Mouse (Mus musculus) c-Kit-positive CD71-positive TER-119-positive erythroid progenitor cells, embryonic 14.5 days (primary cell): ENCODE results near the gene Slfn5.
"Not testable (repeated sequence)": the region's sequence is repeated elsewhere in the genome, so short reads cannot be mapped to it uniquely, and the experiment has no call there.

Source experiments
- DNase-seq: peaks from one replicate; pipeline ENCODE4 v3.0.0-alpha.2; 2013; ENCODE audit warnings: low spot score

Gene Slfn5

GRCm38 (mm10) chr11:82950736-82951481 lies at the start of gene Slfn5:
Gene Slfn5 (plus strand): TSS chr11:82951349.
- no peak for DNase-seq

GRCm38 (mm10) chr11:82901606-82902310 lies 49.4 kb upstream of the Slfn5 start:
- DNase-seq: no peak

- DNase-seq: no peak
These were observed 46.2 kb upstream of the Slfn5 start for GRCm38 (mm10) chr11:82904952-82905351.

- DNase-seq: no peak
These were observed 45.3 kb upstream of the Slfn5 start for GRCm38 (mm10) chr11:82905816-82906215.

DNA sequence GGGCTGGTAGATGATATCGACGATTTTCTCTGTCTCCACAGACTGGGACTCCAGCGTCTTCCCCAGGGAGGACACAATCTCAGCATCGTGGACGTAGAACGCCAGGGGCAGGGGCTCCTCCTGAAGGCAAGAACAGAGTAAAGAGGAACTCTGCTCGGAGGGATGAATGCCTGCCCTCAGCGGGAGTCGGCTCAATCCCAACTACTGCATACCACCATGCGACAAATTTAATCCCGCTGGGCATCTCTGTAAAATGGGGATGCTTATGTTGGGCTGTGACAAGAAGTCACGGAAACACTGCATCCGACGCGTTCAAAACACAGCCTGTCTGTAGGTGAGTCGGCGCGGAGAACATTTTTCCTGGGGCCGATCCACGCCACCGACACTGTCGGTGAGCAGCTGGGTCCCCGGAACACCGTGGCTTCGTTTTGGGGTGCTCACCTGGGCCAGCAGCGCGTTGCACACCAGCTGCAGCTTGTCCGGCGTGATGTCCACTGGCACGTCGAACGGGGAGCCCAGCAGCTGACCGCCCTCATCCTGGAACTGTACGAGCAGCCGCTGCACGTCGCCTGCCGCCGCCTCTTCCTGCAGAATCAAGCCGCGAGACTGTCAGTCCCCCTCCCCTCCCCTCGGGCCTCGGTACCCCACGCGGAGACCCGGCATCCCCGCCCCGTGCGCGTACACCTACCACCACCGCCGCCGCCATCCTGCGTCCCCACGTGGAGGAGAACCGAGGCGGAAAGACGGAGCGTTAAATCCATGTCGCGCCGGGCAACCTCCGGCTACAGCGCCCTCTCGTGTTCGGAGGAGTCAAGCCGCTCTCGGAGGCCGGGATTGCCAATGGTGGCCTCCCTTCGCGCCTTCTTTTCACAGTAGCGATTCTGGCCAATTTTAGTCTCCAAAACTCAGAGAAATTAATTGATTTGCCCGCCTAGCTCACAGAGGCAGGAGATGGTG lies 43.2 kb upstream of the Slfn5 start, which contains the start of gene Nle1:
Gene Nle1 (minus strand): TSS at position 761 of the 957 bp plus-strand sequence.
- peak; percentile 90 for DNase-seq

GRCm38 (mm10) chr11:82908608-82908989 lies 42.5 kb upstream of the Slfn5 start:
- DNase-seq: no peak

DNA sequence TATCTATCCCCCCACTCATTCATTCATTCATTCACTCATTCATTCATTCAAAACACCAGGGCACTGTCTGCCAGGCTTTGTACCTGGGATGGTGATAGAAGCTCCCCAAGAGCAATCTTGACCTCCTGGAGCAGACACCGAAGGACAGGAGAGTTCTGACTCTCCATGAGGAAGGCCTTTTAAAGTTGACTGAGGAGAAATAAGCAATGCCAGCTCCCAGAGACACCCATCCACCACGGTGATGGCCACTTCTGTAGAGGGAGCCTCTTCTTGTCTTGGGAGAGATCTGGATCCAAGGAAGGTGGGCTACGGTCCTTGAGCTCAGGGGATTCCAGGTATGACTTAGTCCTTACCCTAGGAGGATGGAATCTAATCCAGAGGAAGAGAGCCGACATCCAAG lies 40.9 kb upstream of the Slfn5 start, which contains the start of gene Unc45b:
Gene Unc45b (plus strand): TSS at position 301 of the 400 bp plus-strand sequence.
- DNase-seq: no peak

DNA sequence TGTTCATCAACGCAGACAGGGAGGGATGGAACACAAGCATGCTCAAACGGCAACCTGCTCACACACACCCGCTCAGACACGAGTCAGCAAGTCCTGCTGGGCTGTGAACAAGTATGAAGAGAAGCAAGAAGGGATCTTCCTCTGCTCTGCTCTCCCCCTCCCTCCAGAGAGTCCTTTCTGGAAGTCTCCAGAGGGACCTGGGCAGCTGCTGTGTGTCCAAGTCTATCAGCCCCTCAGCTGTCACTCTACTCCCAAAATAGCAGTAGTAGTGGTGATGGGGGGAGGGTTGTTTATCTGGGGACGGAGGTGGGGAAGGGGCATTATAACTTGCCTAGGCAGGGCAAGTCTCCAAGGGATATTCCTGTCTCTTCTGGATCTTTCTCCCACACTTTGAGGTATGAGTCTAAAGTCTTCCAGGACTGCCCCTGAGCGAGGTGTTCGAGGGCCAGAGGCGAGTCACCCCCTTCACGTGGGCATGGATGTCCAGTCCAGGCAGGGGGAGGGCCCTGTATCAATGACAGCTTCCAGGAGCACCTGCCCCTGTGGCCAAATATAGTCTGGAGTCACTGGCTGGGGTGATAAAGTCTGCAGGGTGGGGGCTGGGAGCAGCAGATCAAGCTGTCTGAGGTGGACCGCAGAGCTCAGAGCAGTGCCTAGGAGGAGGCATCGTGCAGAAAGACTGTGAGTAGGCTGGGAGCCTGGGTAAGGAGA lies 40.3 kb upstream of the Slfn5 start:
- DNase-seq: no peak

GRCm38 (mm10) chr11:82914711-82915352 lies 36.3 kb upstream of the Slfn5 start:
- peak; percentile 67 for DNase-seq

DNA sequence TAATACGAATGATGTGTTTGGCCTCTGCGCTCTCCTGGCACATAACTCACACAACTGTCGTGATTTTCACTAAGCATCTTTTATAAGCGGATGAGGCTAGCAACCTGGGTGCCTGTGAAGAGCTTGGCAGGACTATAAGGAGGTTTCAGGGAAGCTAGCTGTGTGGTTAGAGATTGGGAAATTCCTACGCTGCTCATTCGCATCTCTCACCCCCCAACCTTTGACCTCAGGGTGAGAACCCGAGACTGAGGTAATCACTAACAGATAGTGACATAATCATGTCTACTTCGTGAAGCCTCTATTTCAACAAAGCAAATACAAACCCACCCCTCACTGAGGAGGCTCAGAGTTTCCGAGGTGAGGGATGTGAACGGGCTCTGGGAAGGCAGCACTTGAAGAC lies 30.4 kb upstream of the Slfn5 start:
- no peak for DNase-seq

DNA sequence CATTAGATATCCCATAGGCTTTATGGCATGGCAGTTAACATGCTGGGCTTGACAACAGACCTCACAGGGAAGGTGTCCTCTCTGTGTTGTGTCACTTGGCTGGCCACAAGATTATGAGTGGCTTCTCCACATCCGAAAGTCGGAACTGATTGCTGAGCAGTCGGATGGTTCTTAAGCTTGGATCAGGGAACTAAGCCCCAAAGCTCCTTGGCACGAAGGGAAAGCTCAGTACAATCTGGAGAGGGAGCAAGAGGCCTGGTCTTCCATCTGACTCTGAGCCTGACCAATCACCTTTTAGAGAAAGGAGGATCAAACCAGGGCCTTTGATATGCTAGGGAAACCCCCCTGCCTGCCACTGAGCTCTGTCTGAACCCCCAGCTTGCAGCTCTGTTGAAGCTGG lies 29.5 kb upstream of the Slfn5 start:
- DNase-seq: no peak

DNA sequence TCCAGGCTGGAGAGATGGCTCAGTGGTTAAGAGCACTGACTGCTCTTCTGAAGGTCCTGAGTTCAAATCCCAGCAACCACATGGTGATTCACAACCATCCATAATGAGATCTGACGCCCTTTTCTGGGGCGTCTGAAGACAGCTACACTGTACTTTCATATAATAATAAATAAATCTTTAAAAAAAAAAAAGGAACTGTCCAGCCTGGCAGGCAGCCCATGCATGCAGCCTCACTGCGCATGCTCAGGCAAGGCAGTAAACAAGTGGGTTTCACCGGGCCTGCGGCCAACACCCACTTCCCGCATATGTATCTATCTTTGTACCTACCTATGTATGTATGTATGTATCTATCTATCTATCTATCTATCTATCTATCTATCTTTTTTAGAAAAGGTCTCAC lies 27.2 kb upstream of the Slfn5 start:
- DNase-seq: not testable (repeated sequence)

DNA sequence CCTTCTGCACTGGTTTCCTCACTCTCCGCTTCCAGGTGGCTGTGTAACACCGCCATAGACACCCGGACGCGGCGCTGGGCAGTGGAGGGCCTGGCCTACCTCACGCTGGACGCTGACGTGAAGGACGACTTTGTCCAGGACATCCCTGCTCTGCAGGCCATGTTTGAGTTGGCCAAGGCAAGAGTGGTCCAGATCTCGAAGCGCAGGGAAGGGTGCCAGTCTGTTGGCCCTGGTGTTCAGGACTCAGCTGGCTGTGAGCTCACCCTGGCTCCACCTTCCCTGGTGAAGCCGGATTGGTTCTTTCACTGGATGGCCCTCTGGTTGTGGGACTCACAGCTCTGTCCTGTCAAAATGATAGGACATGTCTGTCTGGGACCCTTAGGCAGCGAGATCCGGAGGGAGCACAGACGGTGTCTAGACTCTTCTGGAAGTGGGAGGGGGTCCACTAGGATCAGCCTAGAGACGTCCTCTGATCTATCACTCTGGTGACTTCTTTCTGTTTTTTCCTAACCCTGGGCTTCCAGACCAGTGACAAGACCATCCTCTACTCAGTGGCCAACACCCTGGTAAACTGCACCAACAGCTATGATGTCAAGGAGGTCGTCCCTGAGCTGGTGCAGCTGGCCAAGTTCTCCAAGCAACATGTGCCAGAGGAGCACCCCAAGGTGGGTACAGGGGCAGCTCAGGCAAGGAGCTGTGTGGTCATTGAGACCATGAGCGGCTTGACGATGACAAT lies 22.1 kb upstream of the Slfn5 start:
- no peak for DNase-seq

DNA sequence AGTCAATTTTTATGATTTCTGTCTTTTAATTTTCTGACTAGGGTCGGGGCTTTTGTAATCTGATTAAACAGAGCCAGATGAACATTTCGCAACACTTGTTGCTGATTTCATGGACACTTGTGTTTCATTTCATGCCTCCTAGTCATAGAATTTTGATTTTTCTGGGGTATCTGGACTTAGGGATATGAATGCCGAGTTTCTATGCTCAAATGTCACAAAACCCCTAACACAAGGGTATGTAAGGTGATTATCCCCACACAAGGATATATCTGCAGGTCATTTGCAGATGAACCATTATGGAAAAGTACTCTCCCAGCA lies 21.6 kb upstream of the Slfn5 start:
- DNase-seq: no peak

DNA sequence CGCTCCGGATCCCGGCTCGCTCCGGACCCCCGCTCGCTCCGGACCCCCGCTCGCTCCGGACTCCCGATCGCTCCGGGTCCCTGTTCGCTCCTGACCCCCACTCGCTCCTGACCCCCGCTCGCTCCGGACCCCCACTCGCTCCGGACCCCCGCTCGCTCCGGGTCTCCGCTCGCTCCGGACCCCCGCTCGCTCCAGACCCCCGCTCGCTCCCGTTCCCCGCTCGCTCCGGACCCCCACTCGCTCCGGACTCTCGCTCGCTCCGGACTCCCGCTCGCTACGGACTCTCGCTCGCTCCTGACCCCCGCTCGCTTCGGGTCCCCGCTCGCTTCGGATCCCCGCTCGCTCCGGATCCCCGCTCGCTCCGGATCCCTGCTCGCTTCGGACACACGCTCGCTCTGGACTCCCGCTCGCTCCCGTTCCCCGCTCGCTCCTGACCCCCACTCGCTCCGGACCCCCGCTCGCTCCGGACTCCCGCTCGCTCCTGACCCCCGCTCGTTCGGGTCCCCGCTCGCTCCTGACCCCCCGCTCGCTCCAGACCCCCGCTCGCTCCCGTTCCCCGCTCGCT lies 20.7 kb upstream of the Slfn5 start:
- not testable (repeated sequence) for DNase-seq

- not testable (repeated sequence) for DNase-seq
These were observed 20.0 kb upstream of the Slfn5 start for GRCm38 (mm10) chr11:82931161-82931560.

DNA sequence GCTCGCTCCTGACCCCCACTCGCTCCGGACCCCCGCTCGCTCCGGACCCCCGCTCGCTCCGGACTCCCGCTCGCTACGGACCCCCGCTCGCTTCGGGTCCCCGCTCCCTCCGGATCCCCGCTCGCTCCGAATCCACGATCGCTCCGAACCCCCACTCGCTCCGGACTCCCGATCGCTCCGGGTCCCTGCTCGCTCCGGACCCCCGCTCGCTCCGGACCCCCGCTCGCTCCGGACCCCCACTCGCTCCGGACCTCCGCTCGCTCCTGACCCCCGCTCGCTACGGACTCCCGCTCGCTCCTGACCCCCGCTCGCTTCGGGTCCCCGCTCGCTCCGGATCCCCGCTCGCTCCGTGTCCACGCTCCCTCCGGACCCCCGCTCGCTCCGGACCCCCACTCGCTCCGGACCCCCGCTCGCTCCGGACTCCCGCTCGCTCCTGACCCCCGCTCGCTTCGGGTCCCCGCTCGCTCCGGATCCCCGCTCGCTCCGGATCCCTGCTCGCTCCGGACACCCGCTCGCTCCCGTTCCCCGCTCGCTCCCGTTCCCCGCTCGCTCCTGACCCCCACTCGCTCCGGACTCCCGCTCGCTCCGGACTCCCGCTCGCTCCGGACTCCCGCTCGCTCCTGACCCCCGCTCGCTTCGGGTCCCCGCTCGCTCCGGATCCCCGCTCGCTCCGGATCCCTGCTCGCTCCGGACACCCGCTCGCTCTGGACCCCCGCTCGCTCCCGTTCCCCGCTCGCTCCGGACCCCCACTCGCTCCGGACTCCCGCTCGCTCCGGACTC lies 19.3 kb upstream of the Slfn5 start:
- DNase-seq: not testable (repeated sequence)

- DNase-seq: no peak
These were observed 18.0 kb upstream of the Slfn5 start for GRCm38 (mm10) chr11:82933186-82933585.

- no peak for DNase-seq
These were observed 7.8 kb upstream of the Slfn5 start for GRCm38 (mm10) chr11:82943336-82943735.
